Mouse (Mus musculus) G1E (cell line): ENCODE data around the gene Glipr1. TPM values are rescaled to one million over a fixed set of nuclear protein-coding genes. Genes with fewer than 3 reads are reported as not detected.

Source experiments
- ATAC-seq: 2 replicates; pipeline ENCODE4 v1.8.0; 2016; ENCODE audit warnings: mild to moderate bottlenecking; ENCODE audit not compliant: insufficient number of reproducible peaks, poor library complexity, low FRiP score, severe bottlenecking; ENCODE audit errors: extremely low read depth
- DNase-seq: peaks from one replicate; pipeline ENCODE4 v3.0.0; 2012; ENCODE audit warnings: low spot score
- H3K27me3 ChIP-seq: 2 replicates; pipeline ENCODE4 v1.6.1; 2012; ENCODE audit warnings: mild to moderate bottlenecking, low read length, inconsistent platforms; ENCODE audit not compliant: insufficient read depth
- H3K36me3 ChIP-seq: replicated peaks from 2 replicates; pipeline ENCODE3; 2012; ENCODE audit warnings: mild to moderate bottlenecking, inconsistent platforms
- H3K4me1 ChIP-seq: 2 replicates; pipeline ENCODE4 v1.6.1; 2012; ENCODE audit warnings: low read depth, low read length, inconsistent platforms, mixed read lengths; ENCODE audit not compliant: insufficient read depth
- H3K4me3 ChIP-seq: 2 replicates; pipeline ENCODE4 v1.5.1; 2012; ENCODE audit warnings: low read depth, mild to moderate bottlenecking, inconsistent platforms, low read length, moderate library complexity, mixed read lengths
- H3K9me3 ChIP-seq: replicated peaks from 2 replicates; pipeline ENCODE4 v1.6.1; 2012; ENCODE audit warnings: inconsistent platforms
- CTCF ChIP-seq: IDR thresholded peaks from 2 replicates; pipeline ENCODE4 v1.5.1; 2012; ENCODE audit warnings: low read depth, low read length, inconsistent platforms, mixed read lengths
- GATA1 ChIP-seq: IDR thresholded peaks from 2 replicates; pipeline ENCODE4 v1.6.1; 2012; ENCODE audit warnings: borderline replicate concordance, low read length, inconsistent platforms, mixed read lengths
- GATA2 ChIP-seq: IDR thresholded peaks from 2 replicates; pipeline ENCODE4 v1.6.1; 2012; ENCODE audit warnings: low read depth, low read length, inconsistent platforms, borderline replicate concordance
- POLR2AphosphoS5 ChIP-seq: IDR thresholded peaks from 2 replicates; pipeline ENCODE4 v1.6.1; 2012; ENCODE audit warnings: low read depth, low read length, inconsistent platforms; ENCODE audit not compliant: insufficient replicate concordance
- TAL1 ChIP-seq: conservative IDR thresholded peaks from 2 replicates; pipeline ENCODE4 v1.6.1; 2012; ENCODE audit warnings: low read depth, low read length, inconsistent platforms, mixed read lengths
- polyA plus RNA-seq: library from polyadenylated mRNA; stranded (reverse); fragments of >175 nt; gene quantifications from 2 replicates; pipeline ENCODE4 v1.2.3, GENCODE M21; 2012
- total RNA-seq, 2 experiments: library from RNA; stranded (forward) in 1 of 2; stranded (reverse) in 1 of 2; fragments of 200-1000 nt in 1 of 2; fragments of >200 nt in 1 of 2; fragmentation: Nextera tagmentation in 1 of 2; gene quantifications; 2 replicates each; pipeline ENCODE4 v1.2.3; 2014 to 2017

The Glipr1 gene
- total and polyA plus RNA-seq, 3 experiments: 0.43 to 12.3 (median 2.5) TPM

DNA sequence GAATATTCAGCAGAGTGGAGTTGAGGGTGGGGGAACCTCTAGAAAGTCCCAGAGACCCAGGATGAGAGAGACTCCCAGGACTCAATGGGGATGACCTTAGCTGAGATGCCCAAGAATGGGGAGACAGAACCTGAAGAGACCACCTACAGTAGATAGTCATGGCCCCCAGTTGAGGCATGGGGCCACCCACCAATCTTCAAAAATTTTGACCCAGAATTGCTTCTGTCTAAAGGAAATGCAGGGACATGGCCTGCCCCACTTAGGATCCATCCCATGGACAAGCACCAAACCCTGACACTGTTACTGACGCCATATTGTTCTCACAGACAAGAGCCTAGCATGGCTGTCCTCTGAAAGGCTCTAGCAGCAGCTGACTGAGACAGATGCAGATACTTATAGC, 54.4 kb downstream of the Glipr1 start:
- ATAC-seq (no peak), DNase-seq (no peak)
- no peak for TF ChIP-seq TAL1
- no peak for TF ChIP-seq CTCF
- no peak for TF ChIP-seq GATA1
- TF ChIP-seq POLR2AphosphoS5: no peak
- no peak for TF ChIP-seq GATA2
- Histone ChIP-seq H3K4me1 (no peaks in the 10 kb centered on the region), H3K9me3 (no peaks in the 10 kb centered on the region), H3K36me3 (no peaks in the 10 kb centered on the region), H3K27me3 (no peaks in the 10 kb centered on the region; the same call in 1 of the 2 replicates), H3K4me3 (no peak overlapping the region)

DNA sequence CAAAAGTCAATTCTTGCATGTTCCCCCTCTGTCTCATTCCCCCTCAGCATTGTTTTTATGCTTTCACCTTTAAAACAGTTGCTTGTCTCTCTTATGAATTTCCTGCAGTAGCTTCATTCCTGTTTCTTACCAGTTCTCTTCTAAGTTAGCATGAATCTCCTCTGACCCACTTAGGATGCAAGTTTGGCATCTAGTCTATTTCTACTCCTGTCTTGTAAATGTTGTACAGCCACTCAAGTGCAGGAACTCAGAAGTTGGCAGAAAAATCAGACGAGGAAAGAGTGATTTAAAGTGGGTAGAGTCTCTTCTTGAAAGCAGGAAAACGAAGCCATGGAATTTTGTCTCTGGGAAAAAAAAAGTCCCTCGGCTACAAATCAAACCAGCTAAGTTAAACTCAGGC, 56.9 kb downstream of the Glipr1 start:
- Histone ChIP-seq H3K36me3 (no peaks in the 10 kb centered on the region), H3K4me1 (no peaks in the 10 kb centered on the region), H3K9me3 (no peaks in the 10 kb centered on the region), H3K27me3 (no peaks in the 10 kb centered on the region; the same call in 1 of the 2 replicates), H3K4me3 (no peak overlapping the region)
- no peak for DNase-seq
- TF ChIP-seq TAL1 (no peak), GATA1 (no peak), GATA2 (no peak), CTCF (no peak), POLR2AphosphoS5 (no peak)
- ATAC-seq: no peak

DNA sequence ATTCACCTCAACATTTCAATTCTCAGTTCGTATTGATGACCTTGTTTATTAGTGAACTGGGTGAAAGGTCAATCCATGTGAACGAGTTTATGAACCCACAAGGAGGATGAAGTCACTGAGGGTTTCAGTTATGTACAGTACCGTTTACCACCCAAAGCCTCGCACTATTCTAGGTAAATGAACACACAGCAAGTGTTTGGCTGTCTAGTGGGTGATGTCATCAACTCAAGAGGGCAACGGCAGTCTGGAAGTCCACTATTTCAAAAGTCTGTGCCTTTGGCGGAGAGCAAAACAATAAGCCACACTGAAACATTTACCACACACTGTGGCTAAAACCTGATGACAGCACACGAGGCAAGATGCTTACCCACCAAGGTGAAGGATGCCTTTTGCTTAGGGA, 59.4 kb downstream of the Glipr1 start:
- DNase-seq (no peak), ATAC-seq (no peak)
- Histone ChIP-seq H3K36me3 (no peaks in the 10 kb centered on the region), H3K27me3 (peaks cover 3% of the 10 kb centered on the region; the same call in 1 of the 2 replicates), H3K4me3 (no peak overlapping the region), H3K4me1 (no peaks in the 10 kb centered on the region), H3K9me3 (no peaks in the 10 kb centered on the region)
- no peak for TF ChIP-seq TAL1
- no peak for TF ChIP-seq CTCF
- no peak for TF ChIP-seq GATA2
- no peak for TF ChIP-seq POLR2AphosphoS5
- no peak for TF ChIP-seq GATA1

- no peak for DNase-seq
- TF ChIP-seq CTCF (no peak), TAL1 (no peak), GATA1 (no peak), GATA2 (no peak), POLR2AphosphoS5 (no peak)
- Histone ChIP-seq H3K36me3 (no peaks in the 10 kb centered on the region), H3K9me3 (no peaks in the 10 kb centered on the region), H3K4me1 (no peaks in the 10 kb centered on the region), H3K4me3 (no peak overlapping the region), H3K27me3 (peaks cover 12% of the 10 kb centered on the region; the same call in 1 of the 2 replicates)
- ATAC-seq: no peak
These were observed 65.3 kb downstream of the Glipr1 start for GRCm38 (mm10) chr10:111937146-111937534.

DNA sequence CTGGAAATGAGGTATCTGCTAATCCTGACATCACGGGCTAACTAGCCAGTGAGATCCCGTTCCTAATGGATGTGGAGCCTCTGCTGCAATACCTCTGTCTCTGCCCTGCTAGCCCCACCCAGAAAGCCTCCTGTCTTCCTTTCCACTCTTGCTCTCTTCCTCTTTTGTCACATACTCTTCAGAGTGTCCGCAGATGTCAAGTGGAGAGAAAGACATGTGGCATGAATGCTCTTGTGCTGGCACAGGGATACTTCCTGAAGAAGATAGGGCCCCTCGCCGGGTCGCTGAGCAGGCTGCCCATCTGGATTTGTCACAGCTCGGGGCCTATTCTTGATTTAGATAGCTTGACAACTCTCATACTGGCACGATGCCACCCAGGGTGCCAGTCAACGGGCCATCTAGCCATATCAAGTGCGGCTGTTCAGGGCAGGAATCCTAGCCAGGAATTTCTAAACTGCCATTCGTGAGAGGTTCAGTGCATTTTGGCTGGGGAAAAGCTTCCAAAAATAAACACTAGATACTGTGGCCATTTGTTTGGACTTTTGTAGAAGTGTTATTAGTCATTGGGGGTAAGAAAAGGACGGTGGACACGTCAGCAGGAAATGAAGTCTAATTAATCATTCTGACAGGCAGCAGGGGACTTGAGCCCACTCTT, 65.8 kb downstream of the Glipr1 start:
- Histone ChIP-seq H3K27me3 (peaks cover 15% of the 10 kb centered on the region; the same call in 1 of the 2 replicates), H3K36me3 (no peaks in the 10 kb centered on the region), H3K4me3 (no peak overlapping the region), H3K9me3 (no peaks in the 10 kb centered on the region), H3K4me1 (no peaks in the 10 kb centered on the region)
- DNase-seq (no peak), ATAC-seq (no peak)
- TF ChIP-seq CTCF (no peak), POLR2AphosphoS5 (no peak), GATA1 (no peak), TAL1 (no peak), GATA2 (no peak)

DNA sequence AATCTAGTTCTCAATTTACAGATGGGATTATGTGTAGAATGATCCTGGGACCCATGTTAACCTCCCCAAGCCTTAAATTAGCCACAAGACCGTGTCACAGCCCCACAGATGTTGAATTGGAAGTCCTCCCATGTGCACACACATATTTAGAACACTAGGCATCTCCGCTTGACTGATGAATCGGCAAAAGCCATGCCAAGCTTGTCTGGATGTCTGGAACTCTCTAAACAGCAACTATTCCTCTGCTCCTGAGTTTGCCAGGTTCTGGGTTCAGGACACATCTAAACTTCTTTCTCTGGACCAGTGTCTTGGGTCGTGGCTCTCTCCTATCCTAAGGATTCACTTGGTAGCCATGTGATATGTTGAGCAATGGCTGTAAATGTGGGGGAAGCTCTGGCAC, 66.4 kb downstream of the Glipr1 start:
- H3K36me3 ChIP-seq: no peaks in the 10 kb centered on the region
- no peak for ATAC-seq

More for the DNA sequence above, 66.4 kb downstream of the Glipr1 start:
- Histone ChIP-seq H3K4me1 (no peaks in the 10 kb centered on the region), H3K4me3 (no peak overlapping the region), H3K27me3 (peaks cover 15% of the 10 kb centered on the region; the same call in 1 of the 2 replicates), H3K9me3 (no peaks in the 10 kb centered on the region)
- no peak for DNase-seq
- TF ChIP-seq GATA1: no peak
- TF ChIP-seq CTCF: no peak
- TF ChIP-seq POLR2AphosphoS5: no peak
- TF ChIP-seq GATA2: no peak
- no peak for TF ChIP-seq TAL1

Other genes starting within 250 kb of the Glipr1 start
- gene Krr1, start 30.0 kb downstream of the Glipr1 start, total RNA-seq (2014; fragmentation: Nextera tagmentation): 107 and 119 TPM in 2 replicates
- 49.6 and 52.8 TPM in 2 replicates for gene Krr1, start 30.0 kb downstream of the Glipr1 start, total RNA-seq (2017)
- gene Krr1, start 30.0 kb downstream of the Glipr1 start, polyA plus RNA-seq: 2.0 and 2.8 TPM in 2 replicates
- not detected in 2 replicates for gene Glipr1l1, start 57.6 kb upstream of the Glipr1 start, total RNA-seq (2014; fragmentation: Nextera tagmentation)
- 0.16 TPM in 1 of 2 replicates, not detected in the other for gene Glipr1l1, start 57.6 kb upstream of the Glipr1 start, total RNA-seq (2017)
- gene Glipr1l1, start 57.6 kb upstream of the Glipr1 start, polyA plus RNA-seq: not detected in 2 replicates
- not detected in 2 replicates for gene Glipr1l2, start 80.7 kb upstream of the Glipr1 start, total RNA-seq (2014; fragmentation: Nextera tagmentation)
- 0.11 TPM in 1 of 2 replicates, not detected in the other for gene Glipr1l2, start 80.7 kb upstream of the Glipr1 start, total RNA-seq (2017)
- gene Glipr1l2, start 80.7 kb upstream of the Glipr1 start, polyA plus RNA-seq: not detected in 2 replicates
- gene Glipr1l3, start 157.7 kb upstream of the Glipr1 start, total RNA-seq (2014; fragmentation: Nextera tagmentation): not detected in 2 replicates
- not detected in 2 replicates for gene Glipr1l3, start 157.7 kb upstream of the Glipr1 start, total RNA-seq (2017)
- gene Glipr1l3, start 157.7 kb upstream of the Glipr1 start, polyA plus RNA-seq: not detected in 2 replicates
- not detected in 2 replicates for gene Caps2, start 161.0 kb upstream of the Glipr1 start, total RNA-seq (2014; fragmentation: Nextera tagmentation)
- 0.05 and 0.06 TPM in 2 replicates for gene Caps2, start 161.0 kb upstream of the Glipr1 start, total RNA-seq (2017)
- gene Caps2, start 161.0 kb upstream of the Glipr1 start, polyA plus RNA-seq: not detected in 2 replicates